Mouse (Mus musculus): ENCODE data around the gene 1500011B03Rik.

1500011B03Rik gene

GRCm38 (mm10) chr5:114797253-114797652, 26.0 kb downstream of the 1500011B03Rik start:
- TF ChIP-seq GATA4 (IDR thresholded peaks at IDR 0.05; ENCODE audit: insufficient replicate concordance, low read length): no peak

GRCm38 (mm10) chr5:114796299-114797012, 26.8 kb downstream of the 1500011B03Rik start:
- no peak for TF ChIP-seq GATA4 (IDR thresholded peaks at IDR 0.05; ENCODE audit: insufficient replicate concordance, low read length)

- no peak for TF ChIP-seq GATA4 (IDR thresholded peaks at IDR 0.05; ENCODE audit: insufficient replicate concordance, low read length)
Measured at GRCm38 (mm10) chr5:114795653-114796052, 27.6 kb downstream of the 1500011B03Rik start.

- peak; percentile 41; the same call in 1 of the 2 replicates for TF ChIP-seq GATA4 (IDR thresholded peaks at IDR 0.05; ENCODE audit: insufficient replicate concordance, low read length)
Measured at GRCm38 (mm10) chr5:114795231-114795630, 28.0 kb downstream of the 1500011B03Rik start.

GRCm38 (mm10) chr5:114794609-114795008, 28.7 kb downstream of the 1500011B03Rik start:
- TF ChIP-seq GATA4 (IDR thresholded peaks at IDR 0.05; ENCODE audit: insufficient replicate concordance, low read length): no peak

- no peak for TF ChIP-seq GATA4 (IDR thresholded peaks at IDR 0.05; ENCODE audit: insufficient replicate concordance, low read length)
Measured at GRCm38 (mm10) chr5:114793317-114793716, 30.0 kb downstream of the 1500011B03Rik start.

GRCm38 (mm10) chr5:114785196-114785595, 38.1 kb downstream of the 1500011B03Rik start:
- no peak for TF ChIP-seq GATA4 (IDR thresholded peaks at IDR 0.05; ENCODE audit: insufficient replicate concordance, low read length)

- TF ChIP-seq GATA4 (IDR thresholded peaks at IDR 0.05; ENCODE audit: insufficient replicate concordance, low read length): peak; percentile 98
Measured at GRCm38 (mm10) chr5:114784622-114785165, 38.6 kb downstream of the 1500011B03Rik start.

- TF ChIP-seq GATA4 (IDR thresholded peaks at IDR 0.05; ENCODE audit: insufficient replicate concordance, low read length): no peak
Measured at GRCm38 (mm10) chr5:114783405-114784163, 39.7 kb downstream of the 1500011B03Rik start.

GRCm38 (mm10) chr5:114782991-114783390, 40.3 kb downstream of the 1500011B03Rik start:
- TF ChIP-seq GATA4 (IDR thresholded peaks at IDR 0.05; ENCODE audit: insufficient replicate concordance, low read length): no peak

- TF ChIP-seq GATA4 (IDR thresholded peaks at IDR 0.05; ENCODE audit: insufficient replicate concordance, low read length): no peak
Measured at GRCm38 (mm10) chr5:114780912-114781311, 42.4 kb downstream of the 1500011B03Rik start.

- no peak for TF ChIP-seq GATA4 (IDR thresholded peaks at IDR 0.05; ENCODE audit: insufficient replicate concordance, low read length)
Measured at GRCm38 (mm10) chr5:114779956-114780489, 43.2 kb downstream of the 1500011B03Rik start.

- no peak for TF ChIP-seq GATA4 (IDR thresholded peaks at IDR 0.05; ENCODE audit: insufficient replicate concordance, low read length)
Measured at GRCm38 (mm10) chr5:114776174-114776573, 47.1 kb downstream of the 1500011B03Rik start.

GRCm38 (mm10) chr5:114775056-114775979, 48.0 kb downstream of the 1500011B03Rik start, which contains the start of gene Git2:
Git2 (minus strand) TSS chr5:114775517.
- TF ChIP-seq GATA4 (IDR thresholded peaks at IDR 0.05; ENCODE audit: insufficient replicate concordance, low read length): no peak
